Mouse (Mus musculus) testis, adult 2 months (tissue): ENCODE results near the gene Lingo1.

Experiments
- CTCF ChIP-seq: fragments of 200-500 bp; IDR thresholded peaks from 2 replicates; pipeline ENCODE4 v1.5.1; 2012; ENCODE audit warnings: low read depth, mild to moderate bottlenecking, inconsistent platforms, low read length, moderate library complexity; ENCODE audit not compliant: control insufficient read depth, insufficient read depth, insufficient replicate concordance
- POLR2A ChIP-seq: fragments of 200-500 bp; IDR thresholded peaks from 2 replicates; pipeline ENCODE4 v1.6.1; 2012; ENCODE audit warnings: low read depth, mild to moderate bottlenecking, inconsistent platforms, low read length, moderate library complexity; ENCODE audit not compliant: control insufficient read depth

- TF ChIP-seq CTCF, result no peak
- no peak for TF ChIP-seq POLR2A
These were observed 97.4 kb downstream of the Lingo1 start for GRCm38 (mm10) chr9:56698715-56699370.
